Mouse (Mus musculus) hindbrain, embryonic 16.5 days (tissue): ENCODE measurements at regions not wholly inside any gene's neighbourhood (a gene's known extent, or its start where the extent isn't known, plus 50 kb on each side); places are given as distances from the start of the nearest gene placed in this dataset.

Source experiments
- ATAC-seq: fragments of 200-750 bp; cut with Nextera tagmentation; 2 replicates; pipeline ENCODE4 v1.8.0; 2017; ENCODE audit warnings: moderate TSS enrichment, moderate library complexity
- H3K27ac ChIP-seq: fragments of 300-500 bp; sonication (generic); 2 replicates; pipeline ENCODE4 v1.5.1; 2014; ENCODE audit warnings: low read depth, mild to moderate bottlenecking, control low read depth, low read length, moderate library complexity
- H3K27me3 ChIP-seq: fragments of 300-500 bp; sonication (generic); replicated peaks from 2 replicates; pipeline ENCODE4 v1.6.1; 2014; ENCODE audit warnings: low read length; ENCODE audit not compliant: control insufficient read depth, insufficient read depth
- H3K36me3 ChIP-seq: fragments of 300-500 bp; sonication (generic); 2 replicates; pipeline ENCODE4 v1.6.1; 2014; ENCODE audit warnings: mild to moderate bottlenecking, low read length, moderate library complexity, mixed read lengths; ENCODE audit not compliant: control insufficient read depth, insufficient read depth
- H3K4me1 ChIP-seq: fragments of 300-500 bp; sonication (generic); 2 replicates; pipeline ENCODE4 v1.6.1; 2014; ENCODE audit warnings: low read depth, low read length; ENCODE audit not compliant: control insufficient read depth, insufficient read depth
- H3K4me2 ChIP-seq: fragments of 300-500 bp; sonication (generic); 2 replicates; pipeline ENCODE4 v1.6.1; 2014; ENCODE audit warnings: mild to moderate bottlenecking, low read length, control low read depth, moderate library complexity
- H3K4me3 ChIP-seq: fragments of 300-500 bp; sonication (generic); 2 replicates; pipeline ENCODE4 v1.5.1; 2014; ENCODE audit warnings: mild to moderate bottlenecking, low read length, control low read depth, moderate library complexity
- H3K9ac ChIP-seq: fragments of 300-500 bp; sonication (generic); 2 replicates; pipeline ENCODE4 v1.6.1; 2014; ENCODE audit warnings: low read depth, mild to moderate bottlenecking, control low read depth, low read length, moderate library complexity
- H3K9me3 ChIP-seq: fragments of 300-500 bp; sonication (generic); 2 replicates; pipeline ENCODE4 v1.6.1; 2014; ENCODE audit warnings: mild to moderate bottlenecking, low read length, moderate library complexity; ENCODE audit not compliant: control insufficient read depth
- WGBS: fragments of 180-500 bp; shearing (Covaris S2); extraction: QIAGEN DNeasy Blood & Tissue Kit; methylation state at CpG from one replicate; pipeline ENCODE4 v1.1.7; 2014; 5-methylcytosine and 5-hydroxymethylcytosine counted together

GRCm38 (mm10) chr1:83535461-83535860 lies 127.5 kb upstream of the Sphkap start:
- H3K27ac ChIP-seq: no peak overlapping the region
- H3K27me3 ChIP-seq: no peaks in the 10 kb centered on the region
- ATAC-seq: no peak
- H3K4me1 ChIP-seq: no peaks in the 10 kb centered on the region
- no peaks in the 10 kb centered on the region for H3K9me3 ChIP-seq
- no peak overlapping the region for H3K4me2 ChIP-seq
- H3K4me3 ChIP-seq: no peak overlapping the region
- H3K36me3 ChIP-seq: no peaks in the 10 kb centered on the region
- H3K9ac ChIP-seq: no peak overlapping the region

- 69% methylated on average over 1 of the region's 1 CpGs for WGBS
- peaks cover 6% of the 10 kb centered on the region; the same call in 1 of the 2 replicates for H3K9me3 ChIP-seq
- H3K27ac ChIP-seq: no peak overlapping the region
- H3K27me3 ChIP-seq: no peaks in the 10 kb centered on the region
- ATAC-seq: no peak
- no peak overlapping the region for H3K4me3 ChIP-seq
- H3K9ac ChIP-seq: no peak overlapping the region
- H3K4me2 ChIP-seq: no peak overlapping the region
- no peaks in the 10 kb centered on the region for H3K36me3 ChIP-seq
- no peaks in the 10 kb centered on the region for H3K4me1 ChIP-seq
Observed at GRCm38 (mm10) chr1:83527803-83528202, 119.8 kb upstream of the Sphkap start.

DNA sequence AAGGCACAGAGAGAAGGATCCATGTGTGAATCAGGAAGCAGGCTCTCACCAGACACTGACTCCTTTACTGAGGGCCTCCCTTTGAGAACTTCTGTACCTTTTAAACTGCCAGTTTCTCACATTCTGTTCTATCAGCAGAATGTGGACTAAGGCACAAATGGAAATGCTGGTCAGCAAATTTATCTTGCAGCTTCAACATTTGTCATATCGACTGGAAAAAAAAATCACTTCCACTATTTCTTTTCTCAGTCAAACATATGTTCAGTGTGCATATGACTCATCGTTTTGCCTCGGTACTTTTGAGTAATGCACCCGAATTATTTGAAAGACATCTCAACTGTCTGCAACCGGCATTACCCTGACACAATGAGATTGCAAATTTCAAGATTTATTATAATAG lies 101.4 kb upstream of the Sphkap start:
- Histone ChIP-seq H3K9ac (no peak overlapping the region), H3K27me3 (no peaks in the 10 kb centered on the region), H3K4me1 (no peaks in the 10 kb centered on the region), H3K4me3 (no peak overlapping the region), H3K27ac (no peak overlapping the region), H3K36me3 (no peaks in the 10 kb centered on the region), H3K4me2 (no peak overlapping the region), H3K9me3 (no peaks in the 10 kb centered on the region)
- WGBS: 74% methylated on average over 5 of the region's 5 CpGs
- ATAC-seq: no peak

- 69% methylated on average over 2 of the region's 2 CpGs for WGBS
- H3K9me3 ChIP-seq: no peaks in the 10 kb centered on the region
- no peak overlapping the region for H3K9ac ChIP-seq
- H3K27me3 ChIP-seq: no peaks in the 10 kb centered on the region
- no peak overlapping the region for H3K4me3 ChIP-seq
- no peaks in the 10 kb centered on the region for H3K4me1 ChIP-seq
- H3K27ac ChIP-seq: no peak overlapping the region
- peak; percentile 79; the same call in 1 of the 2 replicates for ATAC-seq
- H3K36me3 ChIP-seq: no peaks in the 10 kb centered on the region
- no peak overlapping the region for H3K4me2 ChIP-seq
Observed at GRCm38 (mm10) chr1:83505386-83505785, 97.4 kb upstream of the Sphkap start.

DNA sequence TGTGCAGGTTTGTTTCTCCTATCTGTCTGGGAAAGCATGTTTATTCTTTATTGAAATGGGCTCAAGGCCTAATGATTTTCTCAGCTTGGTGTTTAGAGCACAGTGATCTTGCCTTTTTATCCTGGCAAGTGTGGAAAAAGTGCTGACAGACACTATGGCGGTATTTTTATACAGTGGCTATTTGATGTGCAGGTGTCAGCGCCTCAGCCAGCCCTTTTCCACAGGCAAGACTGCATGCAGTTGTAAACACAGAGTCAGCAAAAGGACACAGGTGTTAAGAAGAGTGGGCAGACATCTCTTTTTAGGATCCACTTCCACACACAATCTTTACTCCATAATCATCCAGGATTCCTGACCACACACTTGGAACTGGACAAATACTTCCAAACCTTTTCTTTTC lies 88.9 kb upstream of the Sphkap start:
- no peaks in the 10 kb centered on the region for H3K27me3 ChIP-seq
- WGBS: 89% methylated on average over 2 of the region's 2 CpGs
- no peak overlapping the region for H3K27ac ChIP-seq
- H3K4me2 ChIP-seq: no peak overlapping the region
- H3K4me3 ChIP-seq: no peak overlapping the region
- H3K36me3 ChIP-seq: no peaks in the 10 kb centered on the region
- no peaks in the 10 kb centered on the region for H3K4me1 ChIP-seq
- no peaks in the 10 kb centered on the region for H3K9me3 ChIP-seq
- ATAC-seq: no peak
- H3K9ac ChIP-seq: no peak overlapping the region

DNA sequence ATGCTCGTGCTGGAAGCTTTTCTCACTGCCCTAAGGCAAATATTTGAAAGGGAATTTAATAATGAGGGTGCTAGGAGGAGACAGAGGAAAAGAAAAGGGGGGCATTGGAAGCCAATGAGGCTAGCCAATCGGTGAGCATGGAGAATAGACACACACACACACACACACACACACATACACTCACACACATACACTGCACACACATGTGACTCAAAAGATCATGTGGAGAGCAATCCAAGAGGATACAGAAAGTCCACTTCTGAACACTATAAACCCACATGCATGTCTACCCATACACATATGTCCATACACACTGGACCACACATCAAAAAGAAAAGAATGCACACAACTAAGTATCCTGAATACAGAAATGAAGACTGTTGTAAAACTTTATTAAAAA lies 88.4 kb upstream of the Sphkap start:
- no peak overlapping the region for H3K4me3 ChIP-seq
- no peak overlapping the region for H3K9ac ChIP-seq
- H3K4me2 ChIP-seq: no peak overlapping the region
- no peaks in the 10 kb centered on the region for H3K27me3 ChIP-seq
- no peak overlapping the region for H3K27ac ChIP-seq
- no peaks in the 10 kb centered on the region for H3K9me3 ChIP-seq
- no peak for ATAC-seq
- H3K4me1 ChIP-seq: no peaks in the 10 kb centered on the region
- no peaks in the 10 kb centered on the region for H3K36me3 ChIP-seq
- WGBS: 45% methylated on average over 2 of the region's 2 CpGs

DNA sequence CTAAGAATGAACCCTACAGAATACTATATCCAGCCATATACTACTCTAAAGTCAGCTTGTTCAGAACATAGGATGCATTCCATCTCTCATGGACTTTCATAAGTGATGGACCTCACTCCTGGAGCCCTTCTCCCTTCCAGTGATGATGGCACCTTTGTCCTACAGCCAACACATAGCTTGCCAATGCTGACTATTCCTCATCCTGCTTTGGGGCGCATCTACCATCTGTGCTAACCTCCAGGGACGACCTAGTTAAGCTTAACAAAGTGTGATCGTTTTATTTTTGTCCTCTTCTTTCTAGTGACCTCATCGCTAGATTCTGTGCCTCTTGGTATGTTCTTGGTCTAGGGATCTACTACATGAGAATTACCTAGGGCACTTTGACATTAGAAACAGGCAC lies 87.0 kb upstream of the Sphkap start:
- WGBS: 76% methylated on average over 4 of the region's 4 CpGs
- ATAC-seq: no peak
- no peak overlapping the region for H3K4me2 ChIP-seq
- no peak overlapping the region for H3K27ac ChIP-seq
- H3K36me3 ChIP-seq: no peaks in the 10 kb centered on the region
- H3K9me3 ChIP-seq: no peaks in the 10 kb centered on the region
- H3K27me3 ChIP-seq: no peaks in the 10 kb centered on the region
- H3K4me3 ChIP-seq: no peak overlapping the region
- H3K9ac ChIP-seq: no peak overlapping the region
- H3K4me1 ChIP-seq: no peaks in the 10 kb centered on the region

DNA sequence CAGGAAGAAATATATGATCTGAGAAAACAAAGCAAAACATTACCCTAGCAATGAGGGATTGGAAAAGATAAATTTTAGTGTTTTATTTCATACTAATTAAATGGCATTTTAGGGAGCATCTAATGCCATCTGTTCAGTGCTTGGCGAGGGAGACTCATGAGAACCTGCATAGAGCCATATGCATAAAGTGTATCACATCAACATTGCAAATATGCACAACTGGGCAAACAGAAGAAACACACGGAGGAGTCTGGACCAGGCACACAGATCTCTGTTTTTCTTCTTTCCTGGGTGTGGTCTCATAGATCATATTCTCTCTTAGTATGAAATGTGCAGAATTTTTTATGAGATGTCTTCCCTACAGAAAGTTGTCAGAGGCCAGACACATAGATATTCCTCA lies 71.1 kb upstream of the Sphkap start:
- H3K4me1 ChIP-seq: no peaks in the 10 kb centered on the region
- no peaks in the 10 kb centered on the region for H3K9me3 ChIP-seq
- H3K27ac ChIP-seq: no peak overlapping the region
- no peak overlapping the region for H3K9ac ChIP-seq
- no peak overlapping the region for H3K4me3 ChIP-seq
- WGBS: 63% methylated on average over 2 of the region's 2 CpGs
- no peak for ATAC-seq
- H3K36me3 ChIP-seq: no peaks in the 10 kb centered on the region
- no peak overlapping the region for H3K4me2 ChIP-seq
- H3K27me3 ChIP-seq: no peaks in the 10 kb centered on the region
